Comparison of ENCODE assay signal across 9 mouse cellular contexts in genomic region chr8:44935741-44936140, GRCm38 (mm10). TPM values are rescaled to one million over a fixed set of nuclear protein-coding genes. Genes with fewer than 3 reads are reported as not detected.
A peak's percentile ranks its signal among the peaks of the same experiment; 100 is the strongest.
DNase-seq lines count a peak whose midpoint lies in the region; ATAC-seq and TF ChIP-seq lines count a peak whose summit lies in the region.
"Had no signal": no experiment of that assay in that cellular context is flagged by ENCODE, and none has a peak within 500 bp of the region (broad histone marks: within the 10 kb centered on the region; RNA-seq: fewer than 3 reads in every experiment).

No protein-coding gene starts in this region.

- WGBS in hindbrain, embryonic 15.5 days, result under 1% methylated on average over 24 of the region's 24 CpGs

- peak overlapping the region; percentile 81 for H3K4me3 ChIP-seq in gastrocnemius, adult 2 months
- peak overlapping the region; percentile 84 for H3K4me3 ChIP-seq in hindbrain, embryonic 15.5 days

- H3K27ac ChIP-seq in gastrocnemius, adult 2 months, result peak overlapping the region; percentile 78
- peak overlapping the region; percentile 90 for H3K27ac ChIP-seq in hindbrain, embryonic 15.5 days (replicated peaks)
- H3K27ac ChIP-seq: macrophage had no signal

- H3K9ac ChIP-seq in hindbrain, embryonic 15.5 days, result peak overlapping the region; percentile 63

- ATAC-seq in hindbrain, embryonic 15.5 days (ENCODE audit: low FRiP score, low read depth), result peak; percentile 75
- ATAC-seq in inflammation-experienced regulatory T-cells, adult 6 months, result no peak

- no peaks in the 10 kb centered on the region for H3K27me3 ChIP-seq in hindbrain, embryonic 15.5 days

- H3K36me3 ChIP-seq in hindbrain, embryonic 15.5 days, result no peaks in the 10 kb centered on the region

- peaks cover 17% of the 10 kb centered on the region for H3K4me1 ChIP-seq in hindbrain, embryonic 15.5 days (replicated peaks)

- H3K4me2 ChIP-seq in hindbrain, embryonic 15.5 days, result peak overlapping the region; percentile 84

- no peaks in the 10 kb centered on the region for H3K9me3 ChIP-seq in hindbrain, embryonic 15.5 days

- intact Hi-C loops in gastrocnemius, adult 2 months (cut with DNase I), result loop anchor here (5.0 kb wide), 2 partner anchors 47 to 62 kb away; no protein-coding TSS in a partner anchor

- DNase-seq in adrenal gland, adult 2 months, result peak; percentile 92
- DNase-seq in cerebellum, postnatal 4 days (ENCODE audit: low spot score in 2 of 2), result peak; percentile 79 to 85
- peak; percentile 89 for DNase-seq in gastrocnemius, adult 2 months
- DNase-seq in layer of hippocampus, postnatal 36 days, result peak; percentile 80 to 84
- DNase-seq in lung, postnatal 10 days, result peak; percentile 92
- DNase-seq in right cerebral cortex, adult 2 months (ENCODE audit: low spot score in 2 of 2), result peak; percentile 89 to 91

- TF ChIP-seq CTCF in gastrocnemius, adult 2 months (IDR thresholded peaks at IDR 0.05), result peak; percentile 88

RNA-seq across cellular contexts. Expression of gene Fat1, which starts 0.5 kb away (rescaled TPM):
- total RNA-seq in adrenal gland, adult 2 months (2021), result 10 to 100 TPM; 39.9 to 75.4 TPM
- 23.3 and 36.1 TPM in 2 replicates for polyA plus RNA-seq in adrenal gland, adult 2 months (2012; rRNA removed)
- total RNA-seq in gastrocnemius, adult 2 months (2021), result 1 to 10 TPM; 2.6 to 4.5 TPM
- polyA plus RNA-seq in hindbrain, embryonic 15.5 days (2015; fragmentation: Nextera tagmentation; extraction: Ambion mirVana), result 14.6 and 15.8 TPM in 2 replicates
- total RNA-seq in layer of hippocampus, postnatal 36 days (2021), result 10 to 100 TPM; 21.6 to 27.6 TPM
- not detected for polyA plus RNA-seq in inflammation-experienced regulatory T-cells, adult 6 months (2017; shearing (Covaris generic))

Comparison
In these comparisons a context has a peak if more than half of its experiments do, and no peak if none do; other contexts are left out.
1. RNA of gene Fat1, which starts 0.5 kb away (total RNA-seq): 39.9 to 75.4 TPM in adrenal gland, adult 2 months and 21.6 to 27.6 TPM in layer of hippocampus, postnatal 36 days; 2.6 to 4.5 TPM in gastrocnemius, adult 2 months; every median in the first group is over 4 times any median in the second.
2. Peak in every context shown above with its lines, with median percentiles within 50 percentile points of each other: DNase-seq.